Mouse (Mus musculus): ENCODE measurements around the gene Rsrc1. TPM values are rescaled to one million over a fixed set of nuclear protein-coding genes. Genes with fewer than 3 reads are reported as not detected.
"Not testable (repeated sequence)": the region's sequence is repeated elsewhere in the genome, so short reads cannot be mapped to it uniquely, and the experiment has no call there.

Gene Rsrc1
- total RNA-seq, 2 experiments from 2014 or later: 28.5 to 29.4 TPM

DNA sequence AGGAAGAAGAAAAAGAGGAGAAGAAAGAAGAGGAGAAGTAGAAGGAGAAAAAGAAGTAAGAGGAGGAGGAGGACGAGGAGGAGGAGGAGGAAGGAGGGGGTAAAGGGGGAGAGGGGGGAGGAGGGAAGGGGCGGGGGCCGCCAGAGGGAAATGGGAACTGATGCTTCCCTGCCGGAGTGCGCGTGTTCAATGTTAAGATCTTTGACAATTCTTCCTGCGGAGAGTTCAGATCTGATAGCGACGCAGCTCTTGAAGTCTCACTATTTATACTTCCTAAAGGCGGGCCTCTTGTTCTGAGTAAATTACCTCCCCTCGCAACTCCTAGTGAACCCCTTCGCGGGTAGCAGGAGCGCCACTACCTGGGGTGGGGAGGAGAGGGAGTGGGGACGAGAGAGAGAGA lies 516 bp downstream of the Rsrc1 start, which contains the start of gene Shox2:
Gene Shox2 (minus strand): TSS at position 66 of the 400 bp plus-strand sequence.
- intact Hi-C loops (cut with DNase I): loop anchor here (10.0 kb wide), 2 partner anchors 283 to 363 kb away; no protein-coding TSS in a partner anchor

DNA sequence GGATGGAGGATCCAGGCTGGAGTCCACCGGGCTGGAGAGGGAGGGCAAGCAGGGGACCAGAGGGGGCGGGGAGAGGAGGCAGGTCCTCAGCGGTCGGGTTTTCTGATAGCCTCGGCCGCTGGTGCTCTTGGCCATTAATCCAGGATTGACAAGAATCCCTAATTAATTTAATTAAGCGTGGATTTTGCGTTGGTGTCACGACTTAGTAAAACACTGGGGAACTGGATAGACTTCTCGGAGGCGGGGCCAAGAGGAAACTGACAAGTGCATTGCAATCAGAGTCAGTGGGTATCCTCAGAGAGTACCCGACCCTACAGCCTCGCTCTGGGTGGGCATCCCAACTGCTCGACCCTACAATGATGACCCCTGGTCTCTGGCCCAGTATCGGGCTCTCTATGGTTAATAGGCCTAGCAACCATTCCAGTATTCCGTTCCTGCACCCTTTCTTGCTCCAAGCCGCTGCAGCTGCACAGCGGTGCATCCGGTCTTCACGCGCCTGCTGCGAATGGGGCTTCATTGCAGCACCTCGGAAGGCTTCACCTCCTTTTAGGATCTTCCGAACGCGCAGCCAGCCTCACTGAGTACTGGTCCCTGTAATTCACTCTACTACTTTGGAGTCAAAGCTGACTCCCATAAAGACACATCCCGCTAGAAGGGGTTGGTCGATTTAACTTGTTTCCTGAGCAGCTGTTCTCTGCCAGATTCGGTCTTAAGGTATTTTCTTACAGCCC lies 1.2 kb downstream of the Rsrc1 start:
- intact Hi-C loops (cut with DNase I): loop anchor here (10.0 kb wide), 2 partner anchors 282 to 362 kb away; no protein-coding TSS in a partner anchor
- DNase-seq (ENCODE audit: extremely low spot score in 1 of 2, low spot score in 2 of 2): peak in 1 of 2 experiments; percentile 20

More for the DNA sequence above, 516 bp downstream of the Rsrc1 start, which contains the start of gene Shox2:
- DNase-seq (ENCODE audit: extremely low spot score in 1 of 2, low spot score in 2 of 2): no peak

DNA sequence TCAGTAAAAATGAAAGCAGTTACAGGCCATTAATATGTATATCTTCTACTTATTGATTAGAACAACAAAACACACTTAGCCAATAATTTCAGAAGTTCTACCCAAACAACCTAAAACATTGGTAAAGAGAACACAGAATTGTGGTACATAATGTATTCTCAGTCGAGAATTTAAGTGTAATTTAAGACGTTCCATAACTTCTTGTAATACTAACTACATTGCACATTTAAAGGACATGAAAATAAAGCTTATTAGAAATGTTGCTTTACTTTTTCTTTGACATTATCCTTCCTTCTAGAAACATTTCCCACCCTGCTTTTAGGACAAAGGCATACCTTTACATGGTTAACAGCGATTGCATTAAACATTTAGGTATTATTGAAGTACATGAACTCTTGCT lies 2.3 kb downstream of the Rsrc1 start:
- intact Hi-C loops (cut with DNase I): loop anchor here (10.0 kb wide), 2 partner anchors 281 to 361 kb away; no protein-coding TSS in a partner anchor
- DNase-seq (ENCODE audit: extremely low spot score in 1 of 2, low spot score in 2 of 2): no peak

DNA sequence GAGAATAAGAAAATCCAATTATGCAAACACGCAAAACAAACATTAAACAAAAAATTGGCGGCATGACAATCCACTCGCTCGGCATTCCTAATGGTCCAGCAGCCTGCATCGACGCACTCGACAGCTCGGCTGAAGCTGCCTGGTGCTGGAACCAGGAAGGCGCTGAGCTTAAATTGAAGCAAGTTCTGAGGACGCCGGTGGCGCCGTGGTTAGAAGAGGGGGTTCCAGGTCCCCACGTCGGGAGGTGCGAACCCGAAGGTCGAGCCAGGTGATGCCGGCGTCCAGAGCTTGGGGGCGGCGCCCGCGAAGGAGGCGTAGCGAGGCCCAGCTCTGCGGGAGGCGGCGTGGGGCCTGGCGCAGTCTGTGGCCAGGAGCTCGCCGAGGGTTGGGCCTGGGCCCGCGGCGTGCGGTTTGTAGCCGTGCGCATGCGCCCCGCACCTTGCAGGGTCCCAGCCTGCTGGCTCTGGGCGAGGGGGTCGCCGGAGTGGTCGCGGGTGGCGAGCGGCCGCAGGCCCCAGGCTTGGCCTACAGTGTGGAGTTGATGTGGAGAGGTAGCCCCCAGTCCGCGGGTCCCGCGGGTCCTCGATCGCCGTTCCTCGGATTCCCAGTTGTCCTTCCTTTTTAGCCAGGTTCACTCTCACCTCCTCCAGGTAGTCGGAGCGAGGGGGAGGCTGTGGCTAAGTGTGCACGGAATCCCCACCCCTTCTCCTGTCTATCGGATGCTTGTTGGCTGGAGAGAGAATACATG lies 4.5 kb downstream of the Rsrc1 start:
- intact Hi-C loops (cut with DNase I): loop anchor here (10.0 kb wide), 2 partner anchors 279 to 359 kb away; no protein-coding TSS in a partner anchor
- peak; percentile 59 to 78 for DNase-seq (ENCODE audit: extremely low spot score in 1 of 2, low spot score in 2 of 2)

DNA sequence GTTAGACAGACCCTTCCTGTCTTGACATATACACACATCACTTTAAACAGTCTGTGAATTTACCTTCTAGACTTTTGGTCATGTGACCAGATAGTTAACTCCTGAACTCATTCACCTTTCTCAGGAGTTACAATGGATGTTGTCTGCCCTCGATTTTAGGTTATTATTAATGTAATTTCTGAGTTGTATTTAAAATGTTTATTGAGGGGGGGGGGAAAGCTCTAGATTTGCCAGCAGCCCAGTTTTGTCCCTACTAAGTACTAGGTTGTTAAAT lies 5.0 kb downstream of the Rsrc1 start:
- intact Hi-C loops (cut with DNase I): loop anchor here (10.0 kb wide), 2 partner anchors 279 to 359 kb away; no protein-coding TSS in a partner anchor
- DNase-seq (ENCODE audit: extremely low spot score in 1 of 2, low spot score in 2 of 2): no peak

DNA sequence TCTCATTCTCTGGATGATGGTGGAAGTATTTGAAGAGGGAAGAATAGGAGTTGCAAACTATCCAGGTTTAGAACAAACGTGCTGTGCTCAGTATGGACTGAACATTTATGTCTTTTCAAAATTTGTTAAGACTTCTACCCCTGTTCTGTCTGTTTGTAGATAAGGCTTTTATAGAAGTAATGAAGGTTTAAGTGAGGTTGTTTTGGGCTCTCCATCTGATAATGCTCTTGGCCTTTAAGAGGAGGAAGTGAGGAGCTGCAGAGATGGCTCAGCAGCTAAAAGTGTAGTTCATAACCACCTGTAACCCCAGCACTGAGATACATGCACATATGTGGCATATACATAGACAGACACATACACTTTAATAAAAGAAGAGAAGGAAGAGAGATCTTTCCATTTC lies 15.6 kb downstream of the Rsrc1 start:
- no peak for DNase-seq (ENCODE audit: extremely low spot score in 1 of 2, low spot score in 2 of 2)
- intact Hi-C loops (cut with DNase I): no loop called here

DNA sequence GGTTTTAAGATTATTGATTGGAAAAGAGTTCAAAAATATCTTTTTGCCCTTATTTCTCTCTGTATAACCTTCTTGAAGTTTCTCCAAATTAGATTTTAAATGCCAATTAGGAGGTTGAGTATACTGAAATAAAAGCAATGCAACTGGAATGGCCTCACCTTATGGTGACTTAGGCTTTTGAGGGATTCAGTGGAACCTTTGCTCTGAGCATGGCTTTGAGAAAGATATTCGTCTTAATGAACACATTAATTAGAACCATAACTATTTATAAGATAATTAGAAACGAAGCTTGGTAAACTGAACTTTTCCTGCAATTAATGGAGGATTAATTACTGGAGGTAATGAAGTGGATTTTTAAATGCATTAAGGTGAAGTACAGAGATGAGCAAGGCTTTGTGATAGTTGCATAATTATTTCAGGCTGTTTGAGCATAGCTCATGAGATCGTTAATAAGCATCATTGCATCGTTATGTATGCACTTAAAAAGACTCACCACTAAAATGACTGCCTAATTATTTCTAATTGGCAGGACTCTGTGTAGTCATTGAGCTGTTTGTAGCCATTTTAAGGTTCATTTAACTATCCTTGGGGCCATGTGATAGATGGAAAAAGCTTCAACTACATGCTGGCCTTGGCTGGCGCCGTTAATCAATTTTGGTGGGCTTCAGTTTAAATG lies 55.3 kb downstream of the Rsrc1 start:
- no peak for DNase-seq (ENCODE audit: extremely low spot score in 1 of 2, low spot score in 2 of 2)
- intact Hi-C loops (cut with DNase I): no loop called here

DNA sequence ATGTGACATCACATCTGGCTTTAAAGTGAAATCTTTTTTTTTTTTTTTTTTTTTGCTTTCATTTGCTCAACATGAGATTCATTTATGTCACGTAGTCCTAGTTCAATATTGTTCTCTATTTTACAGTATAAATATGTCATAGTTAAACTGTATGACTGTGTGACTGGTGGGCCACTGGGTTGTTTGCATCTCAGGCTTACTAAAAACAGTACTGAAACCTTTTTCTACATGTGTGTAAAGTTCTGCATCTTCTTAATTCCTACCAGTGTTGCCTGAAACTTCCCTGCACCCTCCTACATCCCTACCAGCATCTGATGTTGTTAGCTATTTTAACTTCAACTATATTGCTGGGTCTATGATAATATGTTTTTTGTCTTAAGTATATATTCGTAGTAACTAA lies 78.6 kb downstream of the Rsrc1 start:
- intact Hi-C loops (cut with DNase I): no loop called here
- no peak for DNase-seq (ENCODE audit: extremely low spot score in 1 of 2, low spot score in 2 of 2)

DNA sequence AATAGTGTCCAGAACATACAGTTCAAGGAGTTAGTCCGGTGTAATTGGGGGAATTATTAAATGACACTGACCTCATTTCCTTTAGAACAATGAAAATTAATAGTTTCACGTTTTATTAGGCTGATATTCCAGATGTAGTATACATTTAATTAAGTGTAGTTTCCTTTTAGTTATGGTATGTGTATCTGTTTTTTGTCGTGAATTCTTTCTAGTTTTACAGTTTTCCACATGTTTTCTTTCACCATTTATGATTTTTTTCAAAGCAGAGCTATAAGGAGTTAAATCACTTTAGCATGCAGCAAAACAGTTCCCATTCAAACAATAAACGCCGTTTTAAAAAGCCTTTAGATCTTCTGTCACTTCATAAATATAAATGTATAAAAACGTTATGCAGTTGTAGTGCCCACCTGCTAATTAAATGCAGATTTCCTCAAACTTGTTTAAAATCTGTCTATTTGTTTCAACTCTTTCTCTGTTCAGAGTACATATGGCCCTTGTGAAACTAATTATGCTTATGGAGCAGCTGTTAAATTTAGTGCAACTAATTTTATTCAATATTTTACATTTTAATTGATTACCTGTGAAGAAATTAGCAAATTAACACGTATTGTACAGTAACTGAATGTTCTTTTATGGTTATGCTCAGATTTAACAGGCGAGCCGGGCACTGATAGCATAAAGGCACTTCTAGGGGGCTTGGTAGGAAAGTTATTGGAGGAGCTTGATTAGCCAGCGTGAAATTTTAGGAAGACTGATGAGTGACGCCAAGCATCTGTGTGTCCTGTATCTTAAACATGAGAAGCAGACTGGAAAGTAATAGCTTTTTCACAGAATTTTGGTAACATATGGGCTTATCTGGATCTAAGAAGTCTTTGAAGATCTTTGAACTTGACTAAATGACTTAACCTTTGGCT lies 89.6 kb downstream of the Rsrc1 start:
- intact Hi-C loops (cut with DNase I): no loop called here
- no peak for DNase-seq (ENCODE audit: extremely low spot score in 1 of 2, low spot score in 2 of 2)

DNA sequence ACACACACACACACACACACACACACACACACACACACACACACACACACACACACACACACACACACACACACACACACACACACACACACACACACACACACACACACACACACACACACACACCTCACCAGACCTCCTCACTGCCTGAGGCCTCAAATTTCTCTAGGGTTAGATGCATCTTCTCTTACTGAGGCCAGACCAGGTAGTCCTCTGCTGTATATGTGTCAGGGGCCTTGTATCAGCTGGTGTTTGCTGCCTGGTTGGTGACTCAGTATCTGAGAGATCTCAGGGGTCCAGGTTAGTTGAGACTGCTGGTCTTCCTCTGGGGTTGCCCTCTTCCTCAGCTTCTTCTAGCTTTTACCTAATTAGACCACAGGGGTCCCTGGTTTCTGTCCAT lies 92.5 kb downstream of the Rsrc1 start:
- intact Hi-C loops (cut with DNase I); DNase-seq (ENCODE audit: extremely low spot score in 1 of 2, low spot score in 2 of 2): not testable (repeated sequence)

DNA sequence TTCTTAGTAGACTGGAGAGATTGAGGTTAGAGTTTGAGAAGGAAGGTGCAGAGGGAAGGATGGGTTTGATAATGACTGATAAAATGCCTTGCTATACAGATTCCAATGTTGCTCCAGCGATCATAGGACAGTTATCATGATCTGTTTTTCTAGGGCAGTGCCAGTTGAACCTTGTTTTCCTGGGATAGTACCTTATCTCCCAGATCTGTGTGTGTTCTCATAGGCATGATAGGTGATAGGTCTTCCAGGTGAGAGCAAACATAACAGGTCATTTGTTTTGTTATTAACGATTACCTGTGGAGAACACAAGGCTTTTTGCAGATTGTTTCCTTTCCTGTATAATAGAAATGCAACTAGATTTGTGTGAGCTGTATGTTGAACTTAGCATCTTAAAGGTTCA lies 94.3 kb downstream of the Rsrc1 start:
- intact Hi-C loops (cut with DNase I): no loop called here
- no peak for DNase-seq (ENCODE audit: extremely low spot score in 1 of 2, low spot score in 2 of 2)

DNA sequence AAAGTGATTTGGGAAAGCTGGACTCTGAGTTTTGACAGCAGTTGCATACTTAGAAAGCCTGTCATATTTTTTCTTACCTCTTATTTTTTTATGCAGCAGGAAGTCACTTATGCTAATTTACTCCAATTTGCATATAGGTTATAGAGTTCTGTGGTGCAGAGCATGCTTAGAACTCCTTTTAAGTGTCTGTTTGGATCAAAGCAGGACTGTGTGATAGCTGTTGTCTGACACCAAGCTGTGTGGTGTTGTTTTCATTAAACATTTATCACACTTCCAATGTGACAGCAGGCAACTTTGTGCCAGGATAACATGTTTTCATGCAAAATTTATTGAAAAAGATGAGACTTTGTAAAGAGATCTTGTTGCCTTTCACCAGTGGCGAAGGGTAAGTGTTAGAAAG lies 103.6 kb downstream of the Rsrc1 start:
- DNase-seq (ENCODE audit: extremely low spot score in 1 of 2, low spot score in 2 of 2): no peak
- intact Hi-C loops (cut with DNase I): no loop called here

DNA sequence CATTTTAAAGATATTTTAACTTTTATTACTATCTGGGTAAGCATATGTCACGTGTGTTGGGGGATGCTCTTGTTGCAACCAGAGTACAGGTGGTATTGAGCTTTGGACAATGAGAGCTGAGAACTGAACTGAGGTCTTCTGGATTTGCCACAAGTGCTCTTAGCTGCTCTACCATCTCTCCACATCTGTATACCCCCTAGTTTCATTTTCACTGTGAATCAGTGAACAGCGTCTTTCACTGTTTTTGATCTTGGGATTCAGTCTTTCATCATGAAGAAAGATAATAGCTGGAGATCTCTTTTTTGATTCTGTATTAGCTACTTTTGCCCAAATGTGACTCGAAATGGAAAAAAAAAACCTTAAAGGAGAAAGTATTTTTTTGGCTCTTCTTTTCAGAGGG lies 127.2 kb downstream of the Rsrc1 start:
- intact Hi-C loops (cut with DNase I): no loop called here
- no peak for DNase-seq (ENCODE audit: extremely low spot score in 1 of 2, low spot score in 2 of 2)

DNA sequence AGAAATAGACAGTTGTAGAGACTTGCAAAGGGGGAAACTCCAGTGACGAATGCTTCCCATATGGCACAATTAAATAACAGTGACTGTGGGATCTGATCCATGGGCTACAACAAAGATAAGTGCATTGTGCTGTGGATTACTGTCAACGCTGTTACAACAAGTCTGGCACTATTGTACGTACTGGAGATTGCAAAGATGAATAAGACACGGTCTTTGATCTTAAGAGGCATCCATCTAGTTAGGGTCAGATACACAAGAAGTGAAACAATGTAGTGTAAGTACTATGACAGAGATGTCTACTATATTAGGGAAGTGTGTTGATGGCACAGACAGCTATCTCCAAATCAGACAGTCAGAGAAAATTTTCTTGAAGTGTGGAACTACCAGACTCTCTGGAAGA lies 135.1 kb downstream of the Rsrc1 start:
- DNase-seq (ENCODE audit: extremely low spot score in 1 of 2, low spot score in 2 of 2): no peak
- intact Hi-C loops (cut with DNase I): no loop called here

DNA sequence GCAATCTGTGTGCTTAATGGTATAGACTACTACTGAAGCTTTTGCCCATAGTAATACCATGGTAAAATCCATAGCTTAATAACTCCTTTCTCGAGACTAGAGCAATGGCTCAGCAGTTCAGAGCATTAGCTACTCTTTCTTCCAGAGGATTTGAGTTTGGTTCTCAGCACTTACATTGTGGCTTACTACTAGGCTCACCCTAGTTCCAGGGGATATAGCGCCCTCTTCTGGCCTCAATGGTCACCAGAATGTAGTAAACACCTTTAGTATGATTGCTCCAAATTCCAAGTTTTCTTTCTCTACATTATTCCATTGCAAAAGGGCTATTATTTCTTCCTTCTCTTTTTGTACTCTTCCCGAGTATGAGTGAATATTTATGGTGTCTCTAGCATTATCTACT lies 151.3 kb downstream of the Rsrc1 start:
- DNase-seq (ENCODE audit: extremely low spot score in 1 of 2, low spot score in 2 of 2): no peak
- intact Hi-C loops (cut with DNase I): no loop called here

DNA sequence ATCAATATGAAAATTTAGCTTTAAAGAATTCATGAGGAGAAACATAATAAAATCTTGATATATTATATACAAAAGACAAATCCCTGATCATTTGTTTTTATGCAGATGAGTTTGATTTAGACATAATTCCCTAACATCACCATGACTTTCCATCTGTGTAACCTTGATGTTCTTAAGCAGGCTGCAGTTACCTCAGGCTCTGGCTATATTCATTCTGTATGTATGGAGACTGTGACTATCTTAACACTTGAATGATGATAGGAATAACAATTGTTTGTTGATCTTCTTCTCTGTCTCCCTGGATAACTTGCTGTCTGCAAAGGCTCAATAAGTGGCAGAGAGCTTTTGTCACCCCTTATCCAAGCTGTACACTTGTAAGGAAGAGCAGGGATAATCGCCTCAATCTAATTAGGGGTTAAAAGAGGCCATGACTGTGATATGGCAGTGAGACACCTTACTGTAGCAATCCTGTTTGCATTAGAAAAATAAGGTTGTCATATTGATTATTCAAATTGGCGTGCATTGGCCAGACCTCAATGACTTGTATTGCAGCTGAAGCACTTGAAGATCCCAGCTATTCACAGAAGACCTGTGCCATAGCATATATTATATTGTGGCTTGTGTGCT lies 154.7 kb downstream of the Rsrc1 start:
- intact Hi-C loops (cut with DNase I): no loop called here
- no peak for DNase-seq (ENCODE audit: extremely low spot score in 1 of 2, low spot score in 2 of 2)

DNA sequence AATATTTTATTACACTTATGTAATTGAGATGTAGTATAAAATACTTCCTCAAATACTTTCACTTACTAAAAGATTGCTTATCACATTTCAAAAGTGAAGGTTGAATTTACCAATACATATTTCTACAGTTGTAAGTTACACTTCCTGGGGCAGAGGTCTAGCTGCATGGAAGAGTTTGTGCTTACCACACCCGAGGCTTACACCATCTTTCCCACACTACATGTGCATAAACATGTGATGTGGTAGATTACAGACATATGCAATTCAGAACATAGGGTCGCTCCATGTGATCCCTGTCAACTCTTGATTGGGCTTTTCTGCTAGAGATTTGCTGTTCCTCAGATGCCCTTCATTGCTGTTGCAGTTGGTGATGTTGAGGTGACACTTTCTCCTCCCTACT lies 163.8 kb downstream of the Rsrc1 start:
- intact Hi-C loops (cut with DNase I): no loop called here
- no peak for DNase-seq (ENCODE audit: extremely low spot score in 1 of 2, low spot score in 2 of 2)

DNA sequence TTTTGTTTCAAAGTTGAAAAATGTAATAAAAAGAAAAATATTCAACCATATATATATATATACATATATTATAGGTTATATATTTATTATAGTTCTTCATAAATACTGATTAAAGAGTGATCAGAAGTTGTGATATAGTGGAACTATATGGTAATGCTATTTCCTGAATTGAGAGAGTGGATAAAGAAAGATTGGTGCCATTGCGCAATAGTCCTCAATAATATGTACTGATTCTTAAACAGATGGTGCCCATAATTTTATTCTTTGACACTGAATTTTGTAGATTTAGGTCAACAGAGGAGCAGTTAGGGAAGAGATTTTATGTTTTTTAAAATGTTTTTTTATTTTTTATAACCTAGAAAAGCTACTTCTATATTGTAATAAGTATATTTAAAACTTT lies 165.1 kb downstream of the Rsrc1 start:
- intact Hi-C loops (cut with DNase I): no loop called here
- no peak for DNase-seq (ENCODE audit: extremely low spot score in 1 of 2, low spot score in 2 of 2)

Data from left cerebral cortex, postnatal 10 days (tissue).